Mouse (Mus musculus): Measurements from ENCODE around the gene H2afx. TPM values are rescaled to one million over a fixed set of nuclear protein-coding genes. Genes with fewer than 3 reads are reported as not detected.

Gene H2afx
- total and polyA plus RNA-seq, 3 experiments = 89.6 to 828 TPM; not detected in 1

DNA sequence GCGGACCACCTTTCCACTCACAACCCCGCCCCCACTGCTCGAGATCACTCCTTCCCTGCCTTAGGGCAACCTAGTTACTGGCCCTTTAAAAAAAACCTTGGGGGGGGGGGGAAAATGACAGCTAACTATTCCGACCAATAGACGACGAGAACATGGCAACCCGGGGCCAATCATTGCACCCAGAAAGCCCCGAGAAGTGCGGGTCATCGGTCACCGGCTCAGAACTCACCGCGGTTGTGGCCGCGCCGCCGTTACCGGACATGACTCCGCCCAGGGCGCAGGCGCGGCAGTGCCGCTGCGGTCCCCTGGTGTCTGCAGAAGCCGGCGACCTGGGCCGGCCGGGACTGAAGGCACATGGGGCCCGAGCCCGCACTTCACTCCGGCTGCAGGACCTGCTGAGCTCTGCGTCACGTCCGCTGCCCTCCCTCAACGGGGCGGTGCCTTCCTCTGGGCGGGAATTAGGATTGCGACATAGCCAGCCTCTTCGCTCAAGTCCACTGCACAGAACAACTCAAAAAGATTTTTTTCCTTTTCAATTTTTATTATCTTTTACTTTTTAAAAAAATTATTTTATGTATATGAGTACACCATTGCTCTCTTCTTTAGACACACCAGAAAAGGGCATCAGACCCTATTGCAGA is 9.4 kb downstream of the H2afx start, which contains the start of gene Hmbs (continued):
- no peak for TF ChIP-seq ZC3H11A (IDR thresholded peaks at IDR 0.05; ENCODE audit: low read depth, low read length)
- TF ChIP-seq ETS1 (IDR thresholded peaks at IDR 0.05; ENCODE audit: low read depth, low read length) = no peak
- TF ChIP-seq POLR2AphosphoS5 (IDR thresholded peaks at IDR 0.05; ENCODE audit: borderline replicate concordance, low read depth, low read length) = no peak
- TF ChIP-seq ELF1 (IDR thresholded peaks at IDR 0.05; ENCODE audit: low read depth, low read length) = no peak
- TF ChIP-seq MYB (IDR thresholded peaks at IDR 0.05; ENCODE audit: low read depth, low read length) = no peak
- no peak for TF ChIP-seq CTCF (IDR thresholded peaks at IDR 0.05 in 2 of 3, conservative IDR thresholded peaks at IDR 0.05 in 1 of 3; ENCODE audit: control insufficient read depth in 1 of 3, insufficient read depth in 1 of 3, low read depth in 2 of 3, low read length in 3 of 3, poor library complexity in 1 of 3, severe bottlenecking in 1 of 3)

DNA sequence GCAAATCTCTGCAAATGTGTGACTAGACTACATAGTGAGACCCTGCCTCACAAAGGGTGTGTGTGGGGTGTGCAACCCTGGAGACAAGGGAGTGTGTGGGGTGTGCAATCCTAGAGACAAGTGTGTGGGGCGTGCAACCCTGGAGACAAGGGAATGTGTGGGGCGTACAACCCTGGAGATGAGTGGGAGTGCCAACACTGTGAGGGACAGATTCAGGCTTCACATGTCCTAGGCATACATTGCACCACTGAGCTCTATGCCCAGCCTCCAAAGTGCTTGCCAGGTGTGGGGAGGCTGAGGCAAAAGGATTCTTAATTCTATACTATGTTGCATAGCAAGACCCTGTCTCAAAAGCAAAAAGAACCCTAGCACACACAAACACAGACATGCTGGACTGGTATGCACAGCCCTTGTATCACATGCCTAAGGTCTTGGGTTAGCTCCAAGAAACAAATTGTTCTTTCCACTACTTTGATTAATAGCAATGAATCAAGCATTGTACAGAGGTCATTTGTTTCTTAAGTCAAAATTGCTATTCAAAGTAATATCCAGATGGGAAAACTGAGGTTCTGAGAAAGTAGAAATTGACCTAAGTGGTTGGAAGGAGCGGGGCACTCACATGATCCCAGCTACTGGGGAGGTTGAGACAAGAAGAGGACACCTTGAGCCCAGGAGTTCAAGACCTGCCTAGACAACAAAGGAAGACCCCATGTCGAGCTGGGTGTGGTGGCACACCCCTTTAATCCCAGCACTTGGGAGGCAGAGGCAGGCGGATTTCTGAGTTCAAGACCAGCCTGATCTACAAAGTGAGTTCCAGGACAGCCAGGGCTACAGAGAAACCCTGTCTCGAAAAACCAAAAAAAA is 11.3 kb downstream of the H2afx start:
- Histone ChIP-seq H3K79me2 (ENCODE audit: control insufficient read depth, insufficient read depth, low read length, poor library complexity) (peaks cover 19% of the 10 kb centered on the region), H3K9ac (ENCODE audit: control insufficient read depth, low read depth, low read length, poor library complexity, severe bottlenecking) (no peak overlapping the region), H3K27me3 (ENCODE audit: control insufficient read depth in 1 of 2, insufficient read depth in 2 of 2, low read length in 2 of 2) (no peaks in the 10 kb centered on the region), H3K4me3 (ENCODE audit: control insufficient read depth in 1 of 2, insufficient read depth in 1 of 2, low read depth in 2 of 2, low read length in 2 of 2) (no peak overlapping the region), H3K4me1 (ENCODE audit: control insufficient read depth in 1 of 2, insufficient read depth in 2 of 2, low read length in 2 of 2) (peaks cover 8 to 23% of the 10 kb centered on the region in 2 experiments), H3K36me3 (ENCODE audit: control insufficient read depth in 1 of 2, insufficient read depth in 2 of 2, low read length in 2 of 2) (peaks cover 6 to 27% of the 10 kb centered on the region in 2 experiments), H3K9me3 (replicated peaks; ENCODE audit: insufficient read depth, low read length) (no peaks in the 10 kb centered on the region), H3K27ac (ENCODE audit: control insufficient read depth, low read depth, low read length) (no peak overlapping the region)
- TF ChIP-seq TBP (IDR thresholded peaks at IDR 0.05; ENCODE audit: low read depth, low read length) (no peak), MAFK (IDR thresholded peaks at IDR 0.05; ENCODE audit: borderline replicate concordance, low read depth, low read length) (no peak), JUND (IDR thresholded peaks at IDR 0.05; ENCODE audit: low read depth, low read length) (no peak), CTCF (IDR thresholded peaks at IDR 0.05 in 2 of 3, conservative IDR thresholded peaks at IDR 0.05 in 1 of 3; ENCODE audit: control insufficient read depth in 1 of 3, insufficient read depth in 1 of 3, low read depth in 2 of 3, low read length in 3 of 3, poor library complexity in 1 of 3, severe bottlenecking in 1 of 3) (no peak), TAL1 (IDR thresholded peaks at IDR 0.05; ENCODE audit: low read length) (no peak), ZMIZ1 (IDR thresholded peaks at IDR 0.05; ENCODE audit: low read depth, low read length) (no peak)
- no peak for DNase-seq (ENCODE audit: low read depth, low spot score)

DNA sequence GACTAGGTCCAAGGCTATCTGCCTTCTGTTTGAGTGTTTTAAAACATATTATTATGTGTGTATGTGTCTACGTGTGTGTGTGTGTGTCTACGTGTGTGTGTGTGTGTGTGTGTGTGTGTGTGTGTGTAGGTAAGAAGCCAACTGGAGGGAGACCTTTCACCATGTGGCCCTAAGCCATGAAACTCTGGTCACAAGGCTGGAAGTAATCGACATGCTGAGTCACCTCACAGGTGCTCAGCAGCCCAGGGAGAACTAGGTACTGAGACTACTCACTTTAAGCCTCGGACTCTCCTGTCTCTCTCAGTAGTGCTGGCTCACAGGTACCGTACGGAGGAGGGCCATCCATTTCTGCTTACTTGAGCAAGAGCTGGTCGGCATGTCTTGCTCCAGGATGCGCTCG is 12.7 kb downstream of the H2afx start:
- no peak for DNase-seq (ENCODE audit: low read depth, low spot score)
- peaks cover 9 to 13% of the 10 kb centered on the region in 2 experiments for H3K36me3 ChIP-seq (ENCODE audit: control insufficient read depth in 1 of 2, insufficient read depth in 2 of 2, low read length in 2 of 2)
- peaks cover 5 to 11% of the 10 kb centered on the region in 2 experiments for H3K4me1 ChIP-seq (ENCODE audit: control insufficient read depth in 1 of 2, insufficient read depth in 2 of 2, low read length in 2 of 2)

More for the DNA sequence above, 12.7 kb downstream of the H2afx start:
- TF ChIP-seq NRF1 (IDR thresholded peaks at IDR 0.05; ENCODE audit: insufficient read depth, low read depth, low read length, poor library complexity, severe bottlenecking) (no peak), CHD1 (IDR thresholded peaks at IDR 0.05; ENCODE audit: low read depth, low read length) (no peak)
- H3K27me3 ChIP-seq (ENCODE audit: control insufficient read depth in 1 of 2, insufficient read depth in 2 of 2, low read length in 2 of 2) = no peaks in the 10 kb centered on the region
- no peaks in the 10 kb centered on the region for H3K9me3 ChIP-seq (replicated peaks; ENCODE audit: insufficient read depth, low read length)
- no peak overlapping the region for H3K9ac ChIP-seq (ENCODE audit: control insufficient read depth, low read depth, low read length, poor library complexity, severe bottlenecking)
- no peak overlapping the region for H3K4me3 ChIP-seq (ENCODE audit: control insufficient read depth in 1 of 2, insufficient read depth in 1 of 2, low read depth in 2 of 2, low read length in 2 of 2)
- no peak overlapping the region for H3K27ac ChIP-seq (ENCODE audit: control insufficient read depth, low read depth, low read length)
- peaks cover 6% of the 10 kb centered on the region for H3K79me2 ChIP-seq (ENCODE audit: control insufficient read depth, insufficient read depth, low read length, poor library complexity)

Measured in MEL (cell line).